12 mouse cellular contexts compared by ENCODE assay signal in the genomic region with DNA sequence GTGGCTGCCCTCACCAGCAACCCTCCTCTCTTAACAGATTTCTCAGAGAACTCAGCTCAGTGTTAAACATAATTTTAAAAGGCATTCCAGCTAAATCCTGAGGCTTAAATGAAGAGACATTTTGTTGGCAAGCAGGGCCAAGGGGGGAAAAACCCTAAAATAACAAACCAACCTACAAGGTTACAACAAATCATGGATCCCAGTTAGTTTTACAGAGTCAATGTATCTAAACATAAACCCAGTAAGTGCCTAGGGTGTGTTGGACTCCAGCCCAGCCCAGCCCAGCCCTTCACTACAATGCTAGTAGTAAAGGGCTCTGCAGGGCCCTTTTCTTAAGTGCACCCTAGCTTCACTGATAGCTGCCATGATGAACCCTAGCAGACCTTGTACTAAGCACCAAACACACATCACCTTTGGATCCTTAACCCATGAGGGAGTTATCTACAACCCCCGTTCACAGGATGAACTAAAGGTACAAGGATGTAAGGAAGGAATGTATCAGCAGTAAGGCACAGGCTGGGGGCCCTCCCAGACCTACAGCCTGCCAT. TPM values are rescaled to one million over a fixed set of nuclear protein-coding genes. Genes with fewer than 3 reads are reported as not detected.
A peak's percentile ranks its signal among the peaks of the same experiment; 100 is the strongest.
DNase-seq lines count a peak whose midpoint lies in the region; ATAC-seq and TF ChIP-seq lines count a peak whose summit lies in the region.
"Had no signal": no experiment of that assay in that cellular context is flagged by ENCODE, and none has a peak within 500 bp of the region (broad histone marks: within the 10 kb centered on the region; RNA-seq: fewer than 3 reads in every experiment).

No protein-coding gene starts in this region.

- peak; percentile 6 for ATAC-seq in Patski
- ATAC-seq in intestine, embryonic 16.5 days: peak; percentile 90
- no peak for ATAC-seq in monocyte, adult 5-6 weeks (replicated peaks; ENCODE audit: insufficient number of reproducible peaks, low FRiP score, low TSS enrichment, poor library complexity, severe bottlenecking)

- in situ Hi-C loops in Patski (cut with MboI; ENCODE audit: low pct_unique_long_range_greater_than_20kb): no loop called here

- H3K27ac ChIP-seq in heart, embryonic 10.5 days: peak overlapping the region; percentile 69; the same call in 1 of the 2 replicates
- H3K27ac ChIP-seq in layer of hippocampus, adult 2 months: peak overlapping the region; percentile 71
- H3K27ac ChIP-seq in intestine, embryonic 16.5 days (ENCODE audit: low read length): peak overlapping the region; percentile 79

- no peak for TF ChIP-seq CTCF in layer of hippocampus, adult 2 months (conservative IDR thresholded peaks at IDR 0.05)
- no peak for TF ChIP-seq CTCF in Patski (IDR thresholded peaks at IDR 0.05)

- 43% methylated on average over 1 of the region's 1 CpGs for WGBS in heart, embryonic 10.5 days
- WGBS in intestine, embryonic 16.5 days: 66% methylated on average over 1 of the region's 1 CpGs

- POLR2A ChIA-PET in Patski (lab: Charles Lee): interaction anchor here (0.6 to 1.1 kb wide), 2 partner anchors 10 to 31 kb away, joined by 3 to 6 read pairs; no protein-coding TSS in a partner anchor

- DNase-seq in heart, embryonic 10.5 days (ENCODE audit: low spot score): no peak
- no peak for DNase-seq in heart, adult 18-20 months
- DNase-seq in layer of hippocampus, adult 2 months (ENCODE audit: low spot score in 2 of 2): no peak
- no peak for DNase-seq in layer of hippocampus, adult 9-10 months (ENCODE audit: low spot score)
- peak; percentile 58 for DNase-seq in Patski (ENCODE audit: low read depth, low spot score)
- DNase-seq in frontal cortex, postnatal 36 days (ENCODE audit: low spot score in 2 of 2): no peak
- DNase-seq: adrenal gland, postnatal 10 days; kidney, postnatal 10 days; thymus, adult 18-20 months had no signal

- no peaks in the 10 kb centered on the region for H3K27me3 ChIP-seq in heart, embryonic 10.5 days (ENCODE audit: insufficient read depth, poor library complexity, severe bottlenecking)
- H3K27me3 ChIP-seq in Patski: no peaks in the 10 kb centered on the region
- no peaks in the 10 kb centered on the region for H3K27me3 ChIP-seq in intestine, embryonic 16.5 days (replicated peaks; ENCODE audit: control insufficient read depth, insufficient read depth, low read length)
- H3K27me3 ChIP-seq: neural tube, embryonic 13.5 days had no signal

- H3K9ac ChIP-seq in intestine, embryonic 16.5 days (ENCODE audit: low read depth, low read length): no peak overlapping the region
- H3K9ac ChIP-seq: neural tube, embryonic 13.5 days had no signal

- H3K9me3 ChIP-seq in heart, embryonic 10.5 days: no peaks in the 10 kb centered on the region
- no peaks in the 10 kb centered on the region for H3K9me3 ChIP-seq in intestine, embryonic 16.5 days (ENCODE audit: control insufficient read depth, low read length)
- H3K9me3 ChIP-seq: neural tube, embryonic 13.5 days had no signal

- CTCF ChIA-PET in Patski (lab: Charles Lee): interaction anchor here (0.9 to 1.7 kb wide), 2 partner anchors 10 to 12 kb away, joined by 4 to 6 read pairs; no protein-coding TSS in a partner anchor

- H3K4me3 ChIP-seq in heart, embryonic 10.5 days: no peak overlapping the region; the same call in 1 of the 2 replicates
- no peak overlapping the region for H3K4me3 ChIP-seq in layer of hippocampus, adult 2 months
- H3K4me3 ChIP-seq in intestine, embryonic 16.5 days (ENCODE audit: low read length): no peak overlapping the region
- H3K4me3 ChIP-seq: neural tube, embryonic 13.5 days had no signal

- H3K4me1 ChIP-seq in heart, embryonic 10.5 days: peaks cover 75% of the 10 kb centered on the region
- H3K4me1 ChIP-seq in intestine, embryonic 16.5 days (ENCODE audit: control insufficient read depth, insufficient read depth, low read length): peaks cover 33% of the 10 kb centered on the region

- 0 out of 2 replicates have a peak overlapping the region, but pooled peaks have one; percentile 0 for H3K4me2 ChIP-seq in intestine, embryonic 16.5 days (ENCODE audit: low read depth, low read length)
- H3K4me2 ChIP-seq: neural tube, embryonic 13.5 days had no signal

- H3K36me3 ChIP-seq in heart, embryonic 10.5 days: peaks cover 97% of the 10 kb centered on the region
- peaks cover 28% of the 10 kb centered on the region for H3K36me3 ChIP-seq in intestine, embryonic 16.5 days (ENCODE audit: control insufficient read depth, insufficient read depth, low read length)

RNA-seq across cellular contexts. Expression of gene Wdr1, which starts 12.7 kb away (rescaled TPM):
- 243 and 286 TPM in 2 replicates for polyA plus RNA-seq in heart, embryonic 10.5 days (2016; fragmentation: Nextera tagmentation; extraction: Ambion mirVana)
- total RNA-seq in heart, adult 18-20 months (2021): 100 to 1,000 TPM; 122 to 133 TPM
- total RNA-seq in layer of hippocampus, adult 2 months (2021): 100 to 1,000 TPM; 203 to 212 TPM
- 416 TPM for polyA plus RNA-seq in Patski (2021)
- 274 and 286 TPM in 2 replicates for polyA plus RNA-seq in intestine, embryonic 16.5 days (2015; fragmentation: Nextera tagmentation; extraction: Ambion mirVana)
- total RNA-seq in monocyte, adult 5-6 weeks (2017): 370 to 434 TPM (median 393 TPM) in 3 replicates

RNA-seq across cellular contexts. Expression of gene Slc2a9, which starts 47.4 kb away (rescaled TPM):
- polyA plus RNA-seq in heart, embryonic 10.5 days (2016; fragmentation: Nextera tagmentation; extraction: Ambion mirVana): 0.31 and 0.47 TPM in 2 replicates
- total RNA-seq in heart, adult 18-20 months (2021): 1 to 10 TPM; 1.6 to 2.0 TPM
- 1 to 10 TPM; 3.2 to 4.2 TPM for total RNA-seq in layer of hippocampus, adult 2 months (2021)
- polyA plus RNA-seq in Patski (2021): 2.7 TPM
- polyA plus RNA-seq in intestine, embryonic 16.5 days (2015; fragmentation: Nextera tagmentation; extraction: Ambion mirVana): 2.5 and 2.6 TPM in 2 replicates
- 10.6 to 16.0 TPM (median 11.7 TPM) in 3 replicates for total RNA-seq in monocyte, adult 5-6 weeks (2017)
